Mouse (Mus musculus) intestine, embryonic 16.5 days (tissue): ENCODE results near the gene Dennd6b. TPM values are rescaled to one million over a fixed set of nuclear protein-coding genes. Genes with fewer than 3 reads are reported as not detected.

ENCODE experiments used
- ATAC-seq: fragments of 200-750 bp; cut with Nextera tagmentation; 2 replicates; pipeline ENCODE4 v1.8.0; 2017; ENCODE audit warnings: moderate TSS enrichment, moderate library complexity
- H3K27ac ChIP-seq: fragments of 300-500 bp; sonication (generic); 2 replicates; pipeline ENCODE4 v1.5.1; 2014; ENCODE audit warnings: mild to moderate bottlenecking, low read length
- H3K27me3 ChIP-seq: fragments of 300-500 bp; sonication (generic); replicated peaks from 2 replicates; pipeline ENCODE4 v1.6.1; 2014; ENCODE audit warnings: low read length, control low read depth, mixed read lengths; ENCODE audit not compliant: control insufficient read depth, insufficient read depth
- H3K36me3 ChIP-seq: fragments of 300-500 bp; sonication (generic); 2 replicates; pipeline ENCODE4 v1.6.1; 2014; ENCODE audit warnings: low read length, control low read depth; ENCODE audit not compliant: control insufficient read depth, insufficient read depth
- H3K4me1 ChIP-seq: fragments of 300-500 bp; sonication (generic); 2 replicates; pipeline ENCODE4 v1.6.1; 2014; ENCODE audit warnings: low read length, control low read depth, mixed read lengths; ENCODE audit not compliant: control insufficient read depth, insufficient read depth
- H3K4me2 ChIP-seq: fragments of 300-500 bp; sonication (generic); 2 replicates; pipeline ENCODE4 v1.6.1; 2014; ENCODE audit warnings: low read depth, low read length, control low read depth
- H3K4me3 ChIP-seq: fragments of 300-500 bp; sonication (generic); 2 replicates; pipeline ENCODE4 v1.5.1; 2014; ENCODE audit warnings: mild to moderate bottlenecking, low read length
- H3K9ac ChIP-seq: fragments of 300-500 bp; sonication (generic); 2 replicates; pipeline ENCODE4 v1.6.1; 2014; ENCODE audit warnings: low read depth, low read length
- H3K9me3 ChIP-seq: fragments of 300-500 bp; sonication (generic); 2 replicates; pipeline ENCODE4 v1.6.1; 2016; ENCODE audit warnings: low read length, control low read depth; ENCODE audit not compliant: control insufficient read depth
- WGBS: fragments of 180-500 bp; shearing (Covaris S2); extraction: QIAGEN DNeasy Blood & Tissue Kit; methylation state at CpG from one replicate; pipeline ENCODE4 v1.1.7; 2014; 5-methylcytosine and 5-hydroxymethylcytosine counted together
- polyA plus RNA-seq: library from polyadenylated mRNA; unstranded; fragments of >200 nt; fragmentation: Nextera tagmentation; extraction: Ambion mirVana; gene quantifications from 2 replicates; pipeline ENCODE4 v1.2.1, GENCODE M21; 2015

The Dennd6b gene
- polyA plus RNA-seq, 1 experiment from 2014 or later, result 13.0 TPM

DNA sequence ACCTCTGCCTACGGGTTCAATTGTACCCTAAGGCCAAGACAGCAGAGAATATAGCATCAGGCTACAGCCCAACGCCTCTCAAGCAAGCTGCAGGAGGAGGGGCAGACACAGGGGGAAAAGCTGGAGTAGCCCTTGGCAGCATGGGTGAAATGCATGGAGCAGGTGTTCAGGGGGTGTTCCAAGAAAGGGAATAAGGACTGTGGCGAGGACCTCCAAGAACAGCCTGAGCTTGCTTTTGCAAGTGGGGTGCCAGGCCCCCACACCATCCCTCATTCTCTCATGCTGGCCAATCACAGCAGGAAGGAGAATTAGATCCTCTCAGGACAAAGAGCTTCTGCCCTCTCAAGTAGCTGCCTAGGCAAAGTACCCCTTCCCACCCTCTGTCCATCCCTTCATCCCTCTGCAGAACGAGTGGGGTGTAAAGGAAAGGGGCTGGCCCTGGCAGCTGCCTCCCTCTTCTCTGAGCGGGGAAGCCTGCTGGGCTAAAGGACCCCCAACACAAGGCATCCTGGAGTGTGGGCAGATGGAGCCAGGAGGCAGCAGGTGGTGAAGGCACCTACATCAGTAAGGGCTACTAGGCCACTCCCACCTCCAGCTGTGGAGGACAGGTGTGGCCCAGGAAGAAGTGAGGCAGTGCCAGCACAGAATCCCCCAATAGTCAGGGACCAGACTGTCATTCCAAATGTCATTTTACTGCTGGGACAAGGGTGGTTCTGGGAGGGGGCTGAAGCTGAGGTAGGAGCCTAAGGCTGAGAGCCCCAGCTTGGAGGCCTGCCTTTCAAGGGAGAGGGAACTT, 12.0 kb downstream of the Dennd6b start:
- no peak for ATAC-seq
- Histone ChIP-seq H3K9ac (no peak overlapping the region), H3K27ac (no peak overlapping the region), H3K4me3 (no peak overlapping the region), H3K36me3 (no peaks in the 10 kb centered on the region), H3K4me1 (peaks cover 11% of the 10 kb centered on the region), H3K4me2 (no peak overlapping the region), H3K9me3 (no peaks in the 10 kb centered on the region), H3K27me3 (no peaks in the 10 kb centered on the region)
- 67% methylated on average over 5 of the region's 5 CpGs for WGBS

DNA sequence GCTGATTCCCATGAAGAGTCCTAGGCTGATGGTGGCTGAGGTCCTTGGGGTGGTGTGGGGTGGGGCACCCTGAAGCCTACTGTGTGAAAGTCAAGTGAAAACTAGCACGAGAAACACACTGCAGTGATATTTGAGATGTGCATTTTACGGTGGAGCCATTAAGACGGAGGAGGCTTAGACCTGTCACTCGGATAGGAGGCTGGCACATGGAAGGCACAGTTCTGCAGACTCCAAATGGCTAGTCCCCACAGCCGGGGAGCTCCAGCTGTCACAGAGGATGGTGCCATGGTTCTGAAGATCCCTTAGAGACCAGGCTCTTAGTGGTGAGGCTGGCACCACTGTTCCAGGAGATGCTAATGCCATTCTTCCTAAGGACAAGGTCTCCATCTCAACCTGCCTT, 13.5 kb downstream of the Dennd6b start:
- Histone ChIP-seq H3K9ac (no peak overlapping the region), H3K4me1 (peaks cover 21% of the 10 kb centered on the region), H3K4me2 (no peak overlapping the region), H3K9me3 (no peaks in the 10 kb centered on the region), H3K27me3 (no peaks in the 10 kb centered on the region), H3K27ac (no peak overlapping the region), H3K4me3 (no peak overlapping the region), H3K36me3 (no peaks in the 10 kb centered on the region)
- no peak for ATAC-seq
- 73% methylated on average over 5 of the region's 5 CpGs for WGBS

DNA sequence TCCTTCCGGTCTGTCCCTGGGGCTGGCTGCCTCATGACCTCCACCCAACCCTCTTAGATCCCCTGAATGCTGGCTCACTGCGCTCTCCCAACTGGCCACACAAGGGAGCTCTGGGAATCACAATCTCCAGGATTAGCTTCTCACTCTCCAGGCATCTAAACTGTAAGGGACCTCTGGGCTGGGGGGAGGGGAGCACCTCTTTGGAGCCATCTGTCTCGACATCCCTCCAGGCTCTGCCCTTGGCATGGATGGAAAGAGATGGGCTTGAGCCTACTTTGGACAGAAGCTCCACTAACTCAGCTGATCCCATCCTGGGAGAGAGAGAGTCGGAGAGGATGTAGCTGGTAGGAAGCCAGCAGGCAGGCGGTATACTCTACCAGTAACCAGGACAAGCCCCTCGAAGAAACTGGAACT, 14.0 kb downstream of the Dennd6b start:
- no peak overlapping the region for H3K4me3 ChIP-seq
- 38% methylated on average over 6 of the region's 6 CpGs for WGBS
- ATAC-seq, result no peak
- no peaks in the 10 kb centered on the region for H3K9me3 ChIP-seq
- 0 out of 2 replicates have a peak overlapping the region, but pooled peaks have one; percentile 2 for H3K4me2 ChIP-seq
- no peaks in the 10 kb centered on the region for H3K27me3 ChIP-seq
- H3K27ac ChIP-seq, result 0 out of 2 replicates have a peak overlapping the region, but pooled peaks have one; percentile 17
- H3K9ac ChIP-seq, result 0 out of 2 replicates have a peak overlapping the region, but pooled peaks have one; percentile 15
- H3K36me3 ChIP-seq, result no peaks in the 10 kb centered on the region
- peaks cover 26% of the 10 kb centered on the region for H3K4me1 ChIP-seq

DNA sequence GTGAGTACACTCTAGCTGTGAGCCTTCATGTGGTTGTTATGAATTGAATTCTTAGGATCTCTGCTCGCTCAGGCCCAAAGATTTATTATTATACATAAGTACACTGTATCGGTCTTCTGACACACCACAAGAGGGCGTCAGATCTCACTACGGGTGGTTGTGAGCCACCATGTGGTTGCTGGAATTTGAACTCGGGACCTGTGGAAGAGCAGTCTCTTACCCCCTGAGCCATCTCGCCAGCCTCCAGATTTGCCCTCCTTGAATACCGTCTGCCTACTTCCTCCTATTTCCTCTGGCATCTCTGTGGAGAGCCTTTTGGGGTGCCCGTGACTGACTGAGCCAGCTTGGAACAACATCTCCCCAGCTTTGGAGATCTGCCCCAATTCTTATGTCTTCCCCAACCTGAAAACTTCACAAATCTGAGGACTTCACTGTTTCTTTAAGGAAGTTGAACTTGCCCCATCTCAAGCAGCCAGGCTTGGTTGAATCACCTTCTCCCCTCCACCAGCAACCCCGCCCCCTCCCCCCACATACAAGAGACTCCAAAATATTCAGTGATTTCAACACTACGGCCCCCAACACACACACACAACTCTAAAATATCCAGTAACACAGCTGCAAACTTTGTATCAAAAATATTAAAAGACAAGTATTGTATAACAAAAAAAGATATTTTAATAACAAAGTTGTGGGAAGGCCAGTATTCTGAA, 14.6 kb downstream of the Dennd6b start:
- H3K27ac ChIP-seq, result 0 out of 2 replicates have a peak overlapping the region, but pooled peaks have one; percentile 35

DNA sequence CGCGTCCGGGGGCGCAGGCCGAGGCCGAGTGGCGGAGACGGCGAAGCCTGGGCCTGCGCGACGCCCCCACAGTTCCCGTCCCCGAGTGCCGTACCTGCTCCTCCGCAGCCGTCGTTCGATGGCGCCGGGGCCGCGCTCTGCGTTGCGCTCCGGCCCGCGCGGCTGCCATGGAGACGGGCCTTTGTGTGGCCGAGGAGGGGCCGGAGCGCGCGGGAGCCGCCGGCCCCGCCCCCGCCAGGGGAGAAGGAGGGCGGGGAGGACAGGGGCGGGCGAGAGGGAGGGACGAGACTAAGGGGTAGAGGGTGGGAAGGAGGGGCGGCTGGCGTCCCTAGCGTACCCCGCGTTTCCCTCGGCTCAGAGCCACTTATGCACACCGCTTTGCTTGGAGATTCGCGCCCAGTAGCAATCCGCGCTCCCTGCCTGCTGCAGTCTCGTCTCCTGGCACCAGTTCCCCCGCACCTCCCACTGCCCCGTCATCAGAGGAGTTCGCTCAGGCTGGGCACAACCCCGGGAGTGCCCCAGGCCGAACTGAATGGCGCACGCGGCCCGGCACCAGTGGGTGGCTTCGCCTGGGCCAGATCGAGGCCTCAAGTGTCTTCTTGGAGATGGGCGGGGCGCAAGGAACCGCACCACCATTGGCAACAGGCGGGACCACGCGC, 15.6 kb downstream of the Dennd6b start, which contains the start of gene Plxnb2:
TSS of gene Plxnb2 (minus strand) at position 218 of the 659 bp plus-strand sequence.
- peaks cover 43% of the 10 kb centered on the region for H3K4me1 ChIP-seq
- no peaks in the 10 kb centered on the region for H3K27me3 ChIP-seq
- under 1% methylated on average over 65 of the region's 72 CpGs for WGBS
- H3K4me3 ChIP-seq, result peak within 1 kb of the TSS; percentile 57
- H3K9me3 ChIP-seq, result no peaks in the 10 kb centered on the region
- H3K27ac ChIP-seq, result peak within 1 kb of the TSS; percentile 93
- H3K9ac ChIP-seq, result peak within 1 kb of the TSS; percentile 89
- no peaks in the 10 kb centered on the region for H3K36me3 ChIP-seq
- H3K4me2 ChIP-seq, result peak within 1 kb of the TSS; percentile 80
- peak; percentile 76 for ATAC-seq

More for the DNA sequence above, 14.6 kb downstream of the Dennd6b start:
- Histone ChIP-seq H3K36me3 (no peaks in the 10 kb centered on the region), H3K4me3 (no peak overlapping the region; the same call in 1 of the 2 replicates), H3K4me2 (no peak overlapping the region; the same call in 1 of the 2 replicates), H3K9me3 (no peaks in the 10 kb centered on the region), H3K27me3 (no peaks in the 10 kb centered on the region), H3K9ac (0 out of 2 replicates have a peak overlapping the region, but pooled peaks have one; percentile 9), H3K4me1 (peaks cover 32% of the 10 kb centered on the region)
- WGBS, result 67% methylated on average over 10 of the region's 10 CpGs
- ATAC-seq, result no peak

DNA sequence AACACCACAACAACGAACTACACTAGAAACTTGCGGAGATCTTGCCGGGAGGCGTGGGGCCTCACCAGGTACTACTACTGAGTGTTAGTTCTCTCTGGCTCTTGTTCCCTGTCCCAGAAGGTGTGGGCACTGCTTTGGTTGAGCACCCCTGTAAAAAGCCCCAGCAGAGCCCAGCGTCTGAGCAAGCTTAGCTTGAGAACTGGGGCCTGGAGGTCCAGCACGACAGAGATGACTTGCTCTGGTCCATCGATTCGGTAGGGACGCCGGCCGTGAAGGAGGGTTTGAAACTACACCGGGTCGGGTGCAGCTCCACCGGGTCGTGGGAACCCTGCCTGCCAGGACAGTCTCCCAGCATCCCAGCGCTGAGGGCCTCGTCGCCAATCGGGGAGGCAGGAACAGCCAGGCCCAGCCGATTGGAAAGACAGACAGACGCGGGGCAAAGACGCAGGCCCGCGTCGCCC, 16.2 kb downstream of the Dennd6b start:
- Histone ChIP-seq H3K9me3 (no peaks in the 10 kb centered on the region), H3K27me3 (no peaks in the 10 kb centered on the region), H3K27ac (peak overlapping the region; percentile 93), H3K4me1 (peaks cover 49% of the 10 kb centered on the region), H3K9ac (peak overlapping the region; percentile 89), H3K36me3 (no peaks in the 10 kb centered on the region), H3K4me3 (peak overlapping the region; percentile 57), H3K4me2 (peak overlapping the region; percentile 80)
- ATAC-seq, result peak; percentile 0; the same call in 1 of the 2 replicates
- under 1% methylated on average over 26 of the region's 26 CpGs for WGBS

DNA sequence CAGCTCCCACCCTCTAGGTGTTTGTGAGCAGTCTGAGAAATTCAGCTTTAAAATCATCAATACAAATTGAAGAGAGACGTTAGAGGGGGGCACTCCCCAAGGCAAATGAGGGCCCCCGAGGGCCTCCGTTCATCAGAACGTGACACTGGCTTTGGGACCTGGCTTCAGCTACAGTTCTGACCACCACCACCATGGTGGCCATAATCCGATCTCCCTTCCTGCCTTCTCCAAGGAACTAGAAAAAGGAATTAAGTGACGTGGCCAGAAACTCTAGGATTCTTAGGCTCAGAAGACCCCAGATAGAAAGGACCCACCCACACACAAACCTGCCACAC, 16.7 kb downstream of the Dennd6b start:
- Histone ChIP-seq H3K4me3 (peak overlapping the region; percentile 57), H3K4me2 (peak overlapping the region; percentile 80), H3K36me3 (no peaks in the 10 kb centered on the region), H3K27ac (peak overlapping the region; percentile 93), H3K9me3 (no peaks in the 10 kb centered on the region), H3K27me3 (no peaks in the 10 kb centered on the region), H3K9ac (peak overlapping the region; percentile 89), H3K4me1 (peaks cover 54% of the 10 kb centered on the region)
- no peak for ATAC-seq
- WGBS, result 2% methylated on average over 6 of the region's 6 CpGs

DNA sequence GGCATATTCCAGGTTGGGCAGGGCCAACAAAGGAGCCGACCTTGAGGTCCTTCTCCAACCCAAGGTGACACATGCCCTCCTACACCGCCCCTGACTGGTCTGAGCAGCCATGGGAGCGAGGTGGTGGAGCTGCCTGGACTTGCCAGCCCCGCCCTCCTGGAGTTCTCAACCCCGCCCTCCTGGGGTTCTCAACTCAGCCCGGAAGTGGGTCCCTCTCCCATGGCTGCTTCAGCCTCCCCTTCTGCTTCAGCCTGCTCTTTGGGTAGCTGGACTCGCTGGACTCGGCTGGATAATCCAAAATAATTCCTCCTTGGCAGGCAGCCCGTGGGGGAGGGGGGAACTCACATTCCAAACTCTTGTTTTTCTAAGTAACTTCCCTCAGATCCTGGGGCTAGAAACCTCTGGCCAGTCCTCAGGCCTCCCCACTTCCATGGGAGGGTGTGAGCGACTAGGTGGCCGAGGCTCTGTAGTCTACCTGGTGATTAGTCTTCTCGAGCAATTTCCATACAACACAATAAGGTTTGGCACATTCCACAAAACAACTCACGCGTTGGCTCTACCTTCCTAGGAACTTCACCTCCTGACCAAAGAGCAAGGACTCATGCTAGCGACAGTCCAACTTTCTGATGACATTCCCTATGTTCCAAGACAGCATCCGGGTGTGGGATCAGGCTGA, 17.2 kb downstream of the Dennd6b start:
- ATAC-seq, result peak; percentile 71
- H3K9me3 ChIP-seq, result no peaks in the 10 kb centered on the region
- no peaks in the 10 kb centered on the region for H3K36me3 ChIP-seq
- no peaks in the 10 kb centered on the region for H3K27me3 ChIP-seq
- H3K4me2 ChIP-seq, result peak overlapping the region; percentile 80
- H3K9ac ChIP-seq, result peak overlapping the region; percentile 89
- 2% methylated on average over 16 of the region's 16 CpGs for WGBS
- H3K4me3 ChIP-seq, result peak overlapping the region; percentile 57
- H3K4me1 ChIP-seq, result peaks cover 59% of the 10 kb centered on the region
- H3K27ac ChIP-seq, result peak overlapping the region; percentile 93
